Mouse (Mus musculus): ENCODE results near the gene Mapk8. TPM values are rescaled to one million over a fixed set of nuclear protein-coding genes. Genes with fewer than 3 reads are reported as not detected.
A peak's percentile ranks its signal among the peaks of the same experiment; 100 is the strongest.

Gene Mapk8
- total and polyA plus RNA-seq, 3 experiments: 12.8 to 25.1 (median 21.6) TPM

GRCm38 (mm10) chr14:33398065-33398860 lies 48.7 kb downstream of the Mapk8 start:
- no peak for DNase-seq

GRCm38 (mm10) chr14:33380830-33381457 lies 66.0 kb downstream of the Mapk8 start:
- DNase-seq: no peak

- DNase-seq: no peak
Observed at GRCm38 (mm10) chr14:33378723-33379122, 68.2 kb downstream of the Mapk8 start.

- DNase-seq: no peak
Observed at GRCm38 (mm10) chr14:33377211-33377610, 69.7 kb downstream of the Mapk8 start.

GRCm38 (mm10) chr14:33374089-33374488 lies 72.9 kb downstream of the Mapk8 start:
- no peak for DNase-seq

GRCm38 (mm10) chr14:33373271-33373670 lies 73.7 kb downstream of the Mapk8 start:
- no peak for DNase-seq

GRCm38 (mm10) chr14:33371248-33371647 lies 75.7 kb downstream of the Mapk8 start:
- peak; percentile 73 for DNase-seq

- no peak for DNase-seq
Observed at GRCm38 (mm10) chr14:33370056-33370455, 76.9 kb downstream of the Mapk8 start.

GRCm38 (mm10) chr14:33369375-33369774 lies 77.6 kb downstream of the Mapk8 start:
- no peak for DNase-seq

GRCm38 (mm10) chr14:33366891-33367777 lies 79.8 kb downstream of the Mapk8 start:
- DNase-seq: no peak

GRCm38 (mm10) chr14:33364061-33364460 lies 82.9 kb downstream of the Mapk8 start:
- no peak for DNase-seq

GRCm38 (mm10) chr14:33363611-33364010 lies 83.3 kb downstream of the Mapk8 start:
- DNase-seq: no peak

GRCm38 (mm10) chr14:33362807-33363206 lies 84.2 kb downstream of the Mapk8 start:
- no peak for DNase-seq

- peak; percentile 18 for DNase-seq
Observed at GRCm38 (mm10) chr14:33362122-33362521, 84.8 kb downstream of the Mapk8 start.

- DNase-seq: no peak
Observed at GRCm38 (mm10) chr14:33361546-33361945, 85.4 kb downstream of the Mapk8 start.

- DNase-seq: peak; percentile 68
Observed at GRCm38 (mm10) chr14:33358891-33359290, 88.1 kb downstream of the Mapk8 start.

- DNase-seq: no peak
Observed at GRCm38 (mm10) chr14:33357600-33358368, 89.2 kb downstream of the Mapk8 start.

- peak; percentile 77 for DNase-seq
Observed at GRCm38 (mm10) chr14:33355276-33355675, 91.7 kb downstream of the Mapk8 start.

GRCm38 (mm10) chr14:33352890-33353289 lies 94.1 kb downstream of the Mapk8 start:
- DNase-seq: no peak

- DNase-seq: peak; percentile 58
Observed at GRCm38 (mm10) chr14:33351984-33352722, 94.8 kb downstream of the Mapk8 start.

GRCm38 (mm10) chr14:33351019-33351418 lies 95.9 kb downstream of the Mapk8 start:
- DNase-seq: no peak

Measured in adrenal gland, adult 2 months (tissue).